Mouse (Mus musculus) C2C12 (cell line): ENCODE results near the gene Med11.

Experiments used
- CTCF ChIP-seq: IDR thresholded peaks from one replicate; pipeline ENCODE4 v1.5.1; 2011; ENCODE audit not compliant: control insufficient read depth, insufficient read depth, insufficient read length
- MAX ChIP-seq: IDR thresholded peaks from one replicate; pipeline ENCODE4 v1.6.1; 2011; ENCODE audit warnings: mild to moderate bottlenecking, control low read depth
- MYOD1 ChIP-seq: IDR thresholded peaks from one replicate; pipeline ENCODE4 v1.6.1; 2011; ENCODE audit warnings: low read depth; ENCODE audit not compliant: control insufficient read depth, insufficient read length

DNA sequence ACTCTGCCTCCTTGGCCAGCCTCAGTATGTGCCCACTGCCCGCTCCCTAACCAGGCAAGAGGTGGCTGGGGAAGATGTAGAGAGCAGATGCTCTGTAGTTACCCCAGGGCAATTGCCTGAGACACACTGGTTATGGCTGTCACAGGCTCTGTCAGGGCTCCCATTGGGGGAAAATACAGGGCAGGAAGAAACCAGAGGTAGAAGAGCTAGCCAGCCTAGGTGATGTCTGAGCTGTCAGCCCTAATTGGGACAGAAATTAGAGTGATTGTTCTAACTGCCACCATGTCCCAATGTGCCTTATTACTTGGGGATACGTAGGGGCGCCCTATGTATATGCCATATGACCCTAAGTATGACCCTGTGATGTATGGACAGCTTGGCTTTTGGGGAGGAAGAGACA is 17.8 kb upstream of the Med11 start:
- TF ChIP-seq CTCF (no peak), MAX (no peak), MYOD1 (no peak)
